Mouse (Mus musculus) liver, adult 2 months (tissue): ENCODE measurements at regions not wholly inside any gene's neighbourhood (a gene's known extent, or its start where the extent isn't known, plus 50 kb on each side); places are given as distances from the start of the nearest gene placed in this dataset.

Source experiments
- DNase-seq: peaks from one replicate; pipeline ENCODE4 v3.0.0-alpha.2; 2011; ENCODE audit warnings: low read depth, low spot score; ENCODE audit errors: extremely low read depth
- H3K27ac ChIP-seq: fragments of 200-500 bp; replicated peaks from 2 replicates; pipeline ENCODE4 v1.5.1; 2012; ENCODE audit warnings: low read depth, mild to moderate bottlenecking, control low read depth, inconsistent platforms, low read length; ENCODE audit not compliant: insufficient read depth
- H3K27me3 ChIP-seq: fragments of 200-500 bp; 2 replicates; pipeline ENCODE4 v1.6.1; 2012; ENCODE audit warnings: mild to moderate bottlenecking, moderate library complexity, low read length, inconsistent platforms; ENCODE audit not compliant: control insufficient read depth, insufficient read depth
- H3K36me3 ChIP-seq: fragments of 200-500 bp; 2 replicates; pipeline ENCODE4 v1.6.1; 2012; ENCODE audit warnings: low read length, inconsistent platforms; ENCODE audit not compliant: control insufficient read depth, insufficient read depth
- H3K4me1 ChIP-seq: fragments of 200-500 bp; 2 replicates; pipeline ENCODE4 v1.6.1; 2011; ENCODE audit warnings: low read length; ENCODE audit not compliant: control insufficient read depth, insufficient read depth
- H3K4me3 ChIP-seq: fragments of 200-500 bp; 2 replicates; pipeline ENCODE4 v1.5.1; 2011; ENCODE audit warnings: low read depth, mild to moderate bottlenecking, control low read depth, low read length, moderate library complexity; ENCODE audit not compliant: insufficient read depth
- H3K79me2 ChIP-seq: fragments of 200-500 bp; 2 replicates; pipeline ENCODE4 v1.6.1; 2012; ENCODE audit warnings: inconsistent platforms, mild to moderate bottlenecking, low read length, moderate library complexity; ENCODE audit not compliant: control insufficient read depth, insufficient read depth
- H3K9ac ChIP-seq: fragments of 200-500 bp; 2 replicates; pipeline ENCODE4 v1.6.1; 2012; ENCODE audit warnings: low read depth, mild to moderate bottlenecking, control low read depth, inconsistent platforms, low read length
- CTCF ChIP-seq: fragments of 200-500 bp; IDR thresholded peaks from 2 replicates; pipeline ENCODE4 v1.5.1; 2011; ENCODE audit warnings: low read depth, low read length, control low read depth
- POLR2A ChIP-seq: fragments of 200-500 bp; IDR thresholded peaks from 2 replicates; pipeline ENCODE4 v1.6.1; 2011; ENCODE audit warnings: low read length, control low read depth; ENCODE audit not compliant: insufficient read depth; ENCODE audit errors: extremely low read depth
- WGBS: fragments of 180-500 bp; shearing (Covaris S2); methylation state at CpG from one replicate; pipeline ENCODE4 v1.1.7; 2018; 5-methylcytosine and 5-hydroxymethylcytosine counted together

GRCm38 (mm10) chr4:75130757-75131156, 147.3 kb downstream of the Dmac1 start:
- H3K79me2 ChIP-seq, result no peaks in the 10 kb centered on the region
- H3K4me3 ChIP-seq, result no peak overlapping the region
- no peaks in the 10 kb centered on the region for H3K27me3 ChIP-seq
- no peak for DNase-seq
- H3K4me1 ChIP-seq, result no peaks in the 10 kb centered on the region
- no peaks in the 10 kb centered on the region for H3K36me3 ChIP-seq
- H3K9ac ChIP-seq, result no peak overlapping the region
- no peak for TF ChIP-seq CTCF
- no peak for TF ChIP-seq POLR2A
- WGBS, result 86% methylated on average over 3 of the region's 3 CpGs
- no peak overlapping the region for H3K27ac ChIP-seq

- Histone ChIP-seq H3K27me3 (no peaks in the 10 kb centered on the region), H3K4me1 (no peaks in the 10 kb centered on the region), H3K4me3 (no peak overlapping the region), H3K36me3 (no peaks in the 10 kb centered on the region), H3K27ac (no peak overlapping the region), H3K79me2 (no peaks in the 10 kb centered on the region), H3K9ac (no peak overlapping the region)
- DNase-seq, result no peak
- no peak for TF ChIP-seq POLR2A
- no peak for TF ChIP-seq CTCF
- 87% methylated on average over 1 of the region's 1 CpGs for WGBS
Observed at GRCm38 (mm10) chr4:75115887-75116286, 162.2 kb downstream of the Dmac1 start.

DNA sequence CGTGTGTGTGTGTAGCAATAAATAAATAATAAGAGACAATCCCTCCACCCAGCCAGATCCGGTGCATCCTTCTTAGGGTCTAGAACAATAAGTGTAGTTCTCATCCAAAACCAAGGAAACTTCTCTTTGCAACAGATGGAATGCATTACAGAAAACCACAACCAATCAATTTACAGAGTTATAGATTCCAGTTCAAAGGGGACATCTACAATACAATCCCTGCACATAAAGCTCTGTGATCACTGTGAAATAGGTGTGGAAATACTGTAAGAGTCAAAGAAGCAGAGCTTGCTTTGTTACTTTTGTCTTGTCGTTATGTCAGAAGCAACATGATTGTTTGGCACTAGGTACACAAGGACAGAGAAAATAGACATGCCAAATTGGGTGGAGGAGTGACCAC, 162.8 kb downstream of the Dmac1 start:
- Histone ChIP-seq H3K4me3 (no peak overlapping the region), H3K79me2 (no peaks in the 10 kb centered on the region), H3K4me1 (no peaks in the 10 kb centered on the region), H3K27ac (no peak overlapping the region), H3K36me3 (no peaks in the 10 kb centered on the region), H3K9ac (no peak overlapping the region), H3K27me3 (no peaks in the 10 kb centered on the region)
- TF ChIP-seq POLR2A (no peak), CTCF (no peak)
- WGBS, result 74% methylated on average over 3 of the region's 3 CpGs
- no peak for DNase-seq

DNA sequence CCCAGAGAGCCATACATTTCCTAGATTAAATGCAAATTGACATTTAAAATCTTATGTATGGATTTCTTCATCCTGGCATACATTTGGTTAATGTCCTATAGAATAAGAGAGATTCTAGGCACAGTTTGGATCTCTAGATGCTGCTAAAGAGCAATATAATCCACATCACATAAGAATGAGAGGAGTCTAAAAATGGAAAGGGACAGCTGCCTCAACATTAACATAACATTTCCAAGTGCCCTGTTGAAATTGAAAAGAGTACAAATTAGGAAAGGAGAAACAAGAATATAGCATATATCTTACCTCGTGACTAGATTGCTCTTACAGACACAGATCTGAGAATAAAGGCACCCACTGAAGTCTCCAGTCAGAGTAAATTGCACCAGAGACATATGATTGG, 212.3 kb downstream of the Dmac1 start:
- H3K9ac ChIP-seq, result no peak overlapping the region
- no peaks in the 10 kb centered on the region for H3K79me2 ChIP-seq
- H3K36me3 ChIP-seq, result no peaks in the 10 kb centered on the region
- no peak overlapping the region for H3K4me3 ChIP-seq
- TF ChIP-seq POLR2A, result no peak
- no peak for TF ChIP-seq CTCF
- H3K27me3 ChIP-seq, result no peaks in the 10 kb centered on the region
- no peaks in the 10 kb centered on the region for H3K4me1 ChIP-seq
- WGBS, result 48% methylated on average over 1 of the region's 1 CpGs
- no peak for DNase-seq
- H3K27ac ChIP-seq, result no peak overlapping the region

- WGBS, result 64% methylated on average over 2 of the region's 2 CpGs
- TF ChIP-seq POLR2A (no peak), CTCF (no peak)
Observed at GRCm38 (mm10) chr4:75063275-75063674, 214.8 kb downstream of the Dmac1 start.

DNA sequence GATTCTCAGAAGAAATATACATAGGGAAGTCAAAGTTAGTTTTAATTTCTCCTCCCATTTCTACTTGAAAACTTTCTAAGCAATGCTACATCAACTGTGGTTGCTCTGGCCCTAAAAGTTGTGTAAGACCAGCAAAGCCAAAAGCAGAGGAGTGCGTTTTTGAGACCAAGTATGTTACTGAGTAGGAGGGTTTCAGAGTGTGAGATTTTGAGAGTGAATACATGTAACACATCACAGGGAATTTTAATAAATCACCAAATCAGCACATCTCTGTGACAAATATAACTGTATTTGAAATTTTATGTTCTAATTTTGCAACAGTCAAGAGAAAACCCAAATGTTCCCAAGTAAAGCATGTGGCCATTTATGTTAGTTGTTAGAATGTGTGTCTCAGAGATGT, 234.6 kb downstream of the Dmac1 start:
- H3K27ac ChIP-seq, result no peak overlapping the region
- H3K4me3 ChIP-seq, result no peak overlapping the region
- DNase-seq, result no peak
- no peaks in the 10 kb centered on the region for H3K27me3 ChIP-seq
- H3K36me3 ChIP-seq, result no peaks in the 10 kb centered on the region
- H3K9ac ChIP-seq, result no peak overlapping the region
- H3K79me2 ChIP-seq, result no peaks in the 10 kb centered on the region
- 82% methylated on average over 1 of the region's 1 CpGs for WGBS
- TF ChIP-seq POLR2A, result no peak
- TF ChIP-seq CTCF, result no peak
- H3K4me1 ChIP-seq, result no peaks in the 10 kb centered on the region

More at GRCm38 (mm10) chr4:75063275-75063674, 214.8 kb downstream of the Dmac1 start:
- Histone ChIP-seq H3K27me3 (no peaks in the 10 kb centered on the region), H3K36me3 (no peaks in the 10 kb centered on the region), H3K4me3 (no peak overlapping the region), H3K4me1 (no peaks in the 10 kb centered on the region), H3K79me2 (no peaks in the 10 kb centered on the region), H3K9ac (no peak overlapping the region), H3K27ac (no peak overlapping the region)
- DNase-seq, result peak; percentile 28
